Mouse (Mus musculus) heart, adult 2 months (tissue): ENCODE data around the gene Olfr429. TPM values are rescaled to one million over a fixed set of nuclear protein-coding genes. Genes with fewer than 3 reads are reported as not detected.
"Not testable (repeated sequence)": the region's sequence is repeated elsewhere in the genome, so short reads cannot be mapped to it uniquely, and the experiment has no call there.

Experiments used
- DNase-seq, 2 experiments: peaks; one replicate each; pipeline ENCODE4 v3.0.0; 2021
- H3K27ac ChIP-seq: fragments of 200-600 bp; 2 replicates; pipeline ENCODE4 v1.8.1; 2022
- H3K27me3 ChIP-seq: fragments of 200-500 bp; 2 replicates; pipeline ENCODE4 v1.6.1; 2012; ENCODE audit warnings: mild to moderate bottlenecking, low read length, inconsistent platforms, mixed read lengths; ENCODE audit not compliant: control insufficient read depth, insufficient read depth
- H3K36me3 ChIP-seq: fragments of 200-500 bp; 2 replicates; pipeline ENCODE4 v1.6.1; 2012; ENCODE audit warnings: low read length, inconsistent platforms; ENCODE audit not compliant: control insufficient read depth, insufficient read depth
- H3K4me1 ChIP-seq: fragments of 200-500 bp; 2 replicates; pipeline ENCODE4 v1.6.1; 2011; ENCODE audit warnings: low read length; ENCODE audit not compliant: control insufficient read depth, insufficient read depth
- H3K4me3 ChIP-seq: fragments of 200-600 bp; 2 replicates; pipeline ENCODE4 v1.8.1; 2022
- H3K79me2 ChIP-seq: fragments of 200-500 bp; replicated peaks from 2 replicates; pipeline ENCODE4 v1.6.1; 2012; ENCODE audit warnings: mild to moderate bottlenecking, inconsistent platforms, low read length, moderate library complexity, mixed read lengths; ENCODE audit not compliant: control insufficient read depth, insufficient read depth
- H3K9ac ChIP-seq: fragments of 200-500 bp; 2 replicates; pipeline ENCODE4 v1.6.1; 2012; ENCODE audit warnings: low read depth, mild to moderate bottlenecking, control low read depth, inconsistent platforms, low read length, mixed read lengths
- CTCF ChIP-seq: fragments of 200-600 bp; IDR thresholded peaks from 2 replicates; pipeline ENCODE4 v1.8.1; 2022; ENCODE audit warnings: antibody characterized with exemption, mild to moderate bottlenecking, moderate library complexity
- EP300 ChIP-seq: fragments of 200-500 bp; IDR thresholded peaks from 2 replicates; pipeline ENCODE4 v1.6.1; 2011; ENCODE audit warnings: low read depth, low read length, control low read depth; ENCODE audit not compliant: insufficient read depth
- POLR2A ChIP-seq: fragments of 200-500 bp; IDR thresholded peaks from 2 replicates; pipeline ENCODE4 v1.6.1; 2011; ENCODE audit warnings: mild to moderate bottlenecking, low read depth, low read length, control low read depth; ENCODE audit not compliant: insufficient read depth
- WGBS: fragments of 180-500 bp; shearing (Covaris S2); methylation state at CpG from one replicate; pipeline ENCODE4 v1.1.7; 2018; 5-methylcytosine and 5-hydroxymethylcytosine counted together
- intact Hi-C: fragments of 180-260 bp; cut with DNase I; formaldehyde crosslinking; loops from one replicate; pipeline ENCODE4 v1.15.1; 2025
- long read RNA-seq: library from polyadenylated mRNA; stranded (forward); transcript quantifications from one replicate; pipeline ENCODE4 v2.0.0, GENCODE M21; 2021
- polyA plus RNA-seq: library from polyadenylated mRNA; depleted of rRNA; stranded (reverse); fragments of >200 nt; gene quantifications from 2 replicates; pipeline ENCODE4 v1.2.3, GENCODE M21; 2012; rRNA removed
- total RNA-seq, 2 experiments: library from RNA; stranded (reverse); gene quantifications; 2 replicates each; pipeline ENCODE4 v1.2.3; 2021

Olfr429 gene
- total RNA-seq = not detected
- polyA plus RNA-seq = not detected in 2 replicates
- long read RNA-seq = 0 reads

- TF ChIP-seq POLR2A (no peak), EP300 (no peak), CTCF (no peak)
- Histone ChIP-seq H3K4me3 (no peak within 1 kb of the TSS), H3K27ac (no peak within 1 kb of the TSS), H3K36me3 (no peaks in the 10 kb centered on the region), H3K9ac (no peak within 1 kb of the TSS), H3K79me2 (no peaks in the 10 kb centered on the region), H3K4me1 (no peaks in the 10 kb centered on the region), H3K27me3 (no peaks in the 10 kb centered on the region)
- 82% methylated on average over 2 of the region's 2 CpGs for WGBS
- intact Hi-C loops = no loop called here
- DNase-seq = no peak
Measured at GRCm38 (mm10) chr1:174084031-174084430, at the start of gene Olfr429. Gene Olfr429, plus strand, starts transcription at chr1:174084331.

DNA sequence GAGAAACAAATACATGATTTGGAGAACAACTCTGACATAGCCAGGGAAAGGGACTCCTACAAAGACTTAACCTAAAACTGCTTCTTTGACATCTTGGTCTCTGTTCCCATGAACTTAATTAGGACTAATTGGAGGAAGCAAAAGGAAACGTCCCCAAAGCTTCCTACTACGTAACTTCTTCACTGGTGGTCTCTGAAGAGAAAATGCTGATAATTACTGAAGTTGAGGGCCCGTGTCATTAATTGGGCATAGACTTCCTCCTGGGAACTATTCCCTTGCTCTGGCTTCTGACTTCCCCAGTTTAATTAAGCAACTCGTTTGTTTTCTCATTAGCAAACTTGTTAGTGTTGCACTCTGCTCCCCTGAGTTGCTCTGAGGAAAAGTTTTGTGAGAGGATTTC lies 48.3 kb upstream of the Olfr429 start:
- H3K36me3 ChIP-seq = no peaks in the 10 kb centered on the region
- no peak for DNase-seq
- no peak overlapping the region for H3K9ac ChIP-seq
- intact Hi-C loops = no loop called here
- H3K4me1 ChIP-seq = no peaks in the 10 kb centered on the region
- no peaks in the 10 kb centered on the region for H3K27me3 ChIP-seq
- no peak overlapping the region for H3K27ac ChIP-seq
- WGBS = 65% methylated on average over 4 of the region's 4 CpGs
- no peak for TF ChIP-seq EP300
- no peak for TF ChIP-seq POLR2A
- no peak for TF ChIP-seq CTCF
- H3K4me3 ChIP-seq = no peak overlapping the region
- no peaks in the 10 kb centered on the region for H3K79me2 ChIP-seq

DNA sequence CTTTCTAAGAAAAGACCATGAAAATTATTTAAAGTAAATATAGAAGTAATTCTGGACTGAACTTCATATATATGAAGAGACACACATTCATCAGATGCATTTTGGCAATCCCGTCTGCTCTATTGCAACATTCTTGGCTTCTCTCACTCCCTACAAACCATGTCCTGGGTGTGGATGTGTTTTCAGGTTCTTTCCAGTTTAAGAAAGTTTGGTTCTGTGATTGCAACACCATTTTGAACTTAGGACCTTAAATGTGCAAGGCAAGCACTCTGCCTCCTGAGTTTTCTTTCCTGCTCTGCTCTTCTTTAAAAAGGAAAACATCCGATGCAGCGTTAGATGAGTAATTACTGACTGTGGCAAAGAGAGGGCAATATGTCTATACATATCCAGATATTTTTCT lies 45.7 kb upstream of the Olfr429 start:
- DNase-seq = no peak
- intact Hi-C loops = no loop called here
- H3K4me1 ChIP-seq = no peaks in the 10 kb centered on the region
- H3K4me3 ChIP-seq = no peak overlapping the region
- no peaks in the 10 kb centered on the region for H3K79me2 ChIP-seq
- no peak overlapping the region for H3K9ac ChIP-seq
- H3K27me3 ChIP-seq = no peaks in the 10 kb centered on the region
- TF ChIP-seq POLR2A (no peak), CTCF (no peak), EP300 (no peak)
- WGBS = 70% methylated on average over 3 of the region's 3 CpGs
- H3K27ac ChIP-seq = no peak overlapping the region; the same call in 1 of the 2 replicates
- H3K36me3 ChIP-seq = no peaks in the 10 kb centered on the region

DNA sequence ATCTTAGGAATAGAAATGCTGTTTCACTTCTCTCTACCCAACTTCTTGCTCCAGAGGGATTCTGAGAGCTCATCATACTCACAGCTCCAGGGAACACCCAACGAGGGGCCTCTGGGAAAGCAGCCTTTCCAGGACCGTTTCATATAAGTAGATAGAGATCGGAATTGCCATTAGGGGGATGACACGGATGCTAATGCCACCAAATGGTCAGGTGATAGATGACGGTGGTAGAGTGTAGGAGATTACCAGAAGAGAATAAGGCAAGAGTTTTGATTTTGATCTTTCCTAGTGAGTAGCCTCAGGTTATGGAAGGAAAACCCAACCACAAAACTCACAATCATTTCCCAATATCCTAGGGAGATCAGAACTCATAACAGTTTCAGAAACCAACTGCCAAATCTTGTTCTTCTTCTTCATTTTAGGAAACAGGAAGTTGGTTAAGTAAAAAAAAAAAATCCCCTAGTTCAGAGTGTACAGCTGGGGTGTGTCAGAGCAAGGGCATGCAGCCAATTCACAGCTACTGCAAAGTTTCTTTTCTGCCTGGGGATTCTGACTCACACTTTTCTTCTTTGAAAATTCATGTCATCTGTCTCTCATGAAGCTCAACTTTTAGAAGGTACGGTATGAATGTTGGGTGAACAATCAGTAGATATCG lies 43.5 kb upstream of the Olfr429 start, which contains the start of gene Olfr433:
TSS of gene Olfr433 (plus strand) at position 183 of the 655 bp plus-strand sequence.
- intact Hi-C loops = no loop called here
- Histone ChIP-seq H3K4me1 (no peaks in the 10 kb centered on the region), H3K79me2 (no peaks in the 10 kb centered on the region), H3K27me3 (no peaks in the 10 kb centered on the region), H3K27ac (peak within 1 kb of the TSS; percentile 44), H3K9ac (no peak within 1 kb of the TSS), H3K36me3 (no peaks in the 10 kb centered on the region), H3K4me3 (no peak within 1 kb of the TSS)
- peak; percentile 80 to 84 for DNase-seq
- no peak for TF ChIP-seq EP300
- TF ChIP-seq CTCF = no peak
- no peak for TF ChIP-seq POLR2A
- 54% methylated on average over 7 of the region's 7 CpGs for WGBS

GRCm38 (mm10) chr1:174042091-174042884 lies 41.8 kb upstream of the Olfr429 start:
- H3K9ac ChIP-seq, intact Hi-C loops, H3K27ac ChIP-seq, H3K4me1 ChIP-seq, H3K4me3 ChIP-seq, DNase-seq, H3K27me3 ChIP-seq, H3K36me3 ChIP-seq, H3K79me2 ChIP-seq: not testable (repeated sequence)
- 89% methylated on average over 12 of the region's 12 CpGs for WGBS

DNA sequence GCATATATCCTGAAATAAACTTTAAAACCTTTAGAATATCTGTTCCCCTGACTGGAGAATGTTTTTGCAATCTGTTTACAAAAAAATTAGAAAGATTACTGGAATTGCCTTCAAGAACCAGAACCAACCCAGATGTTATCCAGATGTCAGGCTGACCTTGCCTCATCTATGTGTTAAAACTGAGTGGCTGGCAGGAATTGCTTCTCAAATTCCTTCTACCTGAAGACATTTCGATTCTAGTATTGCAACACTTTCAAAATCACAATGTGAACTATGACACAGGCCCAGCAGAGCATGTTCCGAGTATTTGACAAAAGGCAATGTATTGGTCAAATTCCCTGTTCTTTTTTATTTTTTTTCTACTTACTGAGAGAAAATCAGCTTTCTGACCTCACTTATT lies 39.7 kb upstream of the Olfr429 start:
- TF ChIP-seq EP300 (no peak), CTCF (no peak), POLR2A (no peak)

GRCm38 (mm10) chr1:174048227-174048626 lies 35.9 kb upstream of the Olfr429 start:
- H3K36me3 ChIP-seq, H3K27me3 ChIP-seq, DNase-seq, H3K27ac ChIP-seq, intact Hi-C loops, H3K9ac ChIP-seq, H3K4me3 ChIP-seq, H3K4me1 ChIP-seq, H3K79me2 ChIP-seq: not testable (repeated sequence)
- WGBS = 79% methylated on average over 6 of the region's 6 CpGs

More for the DNA sequence above, 39.7 kb upstream of the Olfr429 start:
- Histone ChIP-seq H3K36me3 (no peaks in the 10 kb centered on the region), H3K9ac (no peak overlapping the region), H3K4me1 (no peaks in the 10 kb centered on the region), H3K27me3 (no peaks in the 10 kb centered on the region), H3K27ac (peak overlapping the region; percentile 8; the same call in 1 of the 2 replicates), H3K79me2 (no peaks in the 10 kb centered on the region), H3K4me3 (no peak overlapping the region)
- intact Hi-C loops = no loop called here
- peak in 1 of 2 experiments; percentile 21 for DNase-seq
- WGBS = 58% methylated on average over 2 of the region's 2 CpGs
